Mouse (Mus musculus): ENCODE measurements around the gene Nxt1.
A peak's percentile ranks its signal among the peaks of the same experiment; 100 is the strongest.

GRCm38 (mm10) chr2:148654961-148655360 lies 17.4 kb upstream of the Nxt1 start:
- TF ChIP-seq CTCF (IDR thresholded peaks at IDR 0.05; ENCODE audit: low read depth, low read length) (peak; percentile 60), POLR2A (IDR thresholded peaks at IDR 0.05; ENCODE audit: extremely low read depth, insufficient read depth, low read length) (no peak)

Measured in liver, adult 2 months (tissue).